Mouse (Mus musculus) frontal cortex, adult 2 months (tissue): ENCODE data around the gene Ift74. TPM values are rescaled to one million over a fixed set of nuclear protein-coding genes. Genes with fewer than 3 reads are reported as not detected.
"Not testable (repeated sequence)": the region's sequence is repeated elsewhere in the genome, so short reads cannot be mapped to it uniquely, and the experiment has no call there.

Experiments used
- DNase-seq, 2 experiments: peaks; one replicate each; pipeline ENCODE4 v3.0.0; 2022; ENCODE audit warnings: low spot score in 1 of 2; ENCODE audit errors: extremely low spot score in 1 of 2
- polyA plus RNA-seq: library from polyadenylated mRNA; depleted of rRNA; stranded (reverse); fragments of >200 nt; gene quantifications from 2 replicates; pipeline ENCODE4 v1.2.3, GENCODE M21; 2012; rRNA removed

The Ift74 gene
- polyA plus RNA-seq: 14.2 and 15.2 TPM in 2 replicates

- DNase-seq: peak; percentile 90 to 98
Observed at GRCm38 (mm10) chr4:94613972-94614626, at the start of gene Ift74. Gene Ift74 (plus strand): TSS chr4:94614491.

- no peak for DNase-seq
Observed at GRCm38 (mm10) chr4:94572677-94573076, 41.6 kb upstream of the Ift74 start.

- DNase-seq: no peak
Observed at GRCm38 (mm10) chr4:94591765-94592381, 22.4 kb upstream of the Ift74 start.

GRCm38 (mm10) chr4:94592709-94593108 lies 21.6 kb upstream of the Ift74 start:
- DNase-seq: no peak

GRCm38 (mm10) chr4:94601395-94601794 lies 12.9 kb upstream of the Ift74 start:
- no peak for DNase-seq

- peak in 1 of 2 experiments; percentile 36 for DNase-seq
Observed at GRCm38 (mm10) chr4:94602496-94603030, 11.7 kb upstream of the Ift74 start.

GRCm38 (mm10) chr4:94603031-94603629 lies 11.2 kb upstream of the Ift74 start, which contains the start of gene Plaa:
Gene Plaa (minus strand): TSS chr4:94603244.
- DNase-seq: peak; percentile 89 to 93

GRCm38 (mm10) chr4:94604452-94605019 lies 9.8 kb upstream of the Ift74 start:
- no peak for DNase-seq

- DNase-seq: no peak
Observed at GRCm38 (mm10) chr4:94605591-94605990, 8.7 kb upstream of the Ift74 start.

GRCm38 (mm10) chr4:94610339-94610738 lies 4.0 kb upstream of the Ift74 start:
- no peak for DNase-seq

GRCm38 (mm10) chr4:94614627-94615006 lies 326 bp downstream of the Ift74 start:
- no peak for DNase-seq

GRCm38 (mm10) chr4:94620077-94620476 lies 5.8 kb downstream of the Ift74 start:
- DNase-seq: no peak

- DNase-seq: peak in 1 of 2 experiments; percentile 18
Observed at GRCm38 (mm10) chr4:94643141-94643540, 28.9 kb downstream of the Ift74 start.

- no peak for DNase-seq
Observed at GRCm38 (mm10) chr4:94649920-94650319, 35.6 kb downstream of the Ift74 start, which contains the start of gene Lrrc19. Gene Lrrc19 (minus strand): TSS chr4:94650144.

GRCm38 (mm10) chr4:94650426-94651175 lies 36.3 kb downstream of the Ift74 start:
- not testable (repeated sequence) for DNase-seq

- DNase-seq: peak in 1 of 2 experiments; percentile 42
Observed at GRCm38 (mm10) chr4:94669718-94670117, 55.4 kb downstream of the Ift74 start.

- DNase-seq: no peak
Observed at GRCm38 (mm10) chr4:94680662-94681061, 66.4 kb downstream of the Ift74 start.

GRCm38 (mm10) chr4:94681181-94681580 lies 66.9 kb downstream of the Ift74 start:
- no peak for DNase-seq

- no peak for DNase-seq
Observed at GRCm38 (mm10) chr4:94682029-94682428, 67.7 kb downstream of the Ift74 start.

- DNase-seq: no peak
Observed at GRCm38 (mm10) chr4:94683305-94683704, 69.0 kb downstream of the Ift74 start.
